Comparison of ENCODE assay signal across 8 mouse cellular contexts in genomic region chr13:60707541-60708468, GRCm38 (mm10).
DNase-seq lines count a peak whose midpoint lies in the region; ATAC-seq lines count a peak whose summit lies in the region.

No protein-coding gene starts in this region.

- 64% methylated on average over 16 of the region's 16 CpGs for WGBS in midbrain, embryonic 13.5 days
- WGBS in midbrain, embryonic 10.5 days = 63% methylated on average over 16 of the region's 16 CpGs
- WGBS in hindbrain, embryonic 12.5 days = 64% methylated on average over 16 of the region's 16 CpGs

- ATAC-seq in midbrain, embryonic 13.5 days = no peak
- 0 out of 2 replicates have a peak, but pooled peaks have one; percentile 13 for ATAC-seq in hindbrain, embryonic 12.5 days (ENCODE audit: low FRiP score)

- DNase-seq in adrenal gland, postnatal 10 days = peak; percentile 58
- no peak for DNase-seq in adrenal gland, postnatal 36 days
- DNase-seq in midbrain, embryonic 10.5 days (ENCODE audit: low spot score) = no peak
- peak; percentile 93 for DNase-seq in retina, postnatal 1 day
- no peak for DNase-seq in spleen, postnatal 14 days (ENCODE audit: low spot score in 2 of 2)
- DNase-seq in gastrocnemius, postnatal 25 days = no peak

- H3K36me3 ChIP-seq in midbrain, embryonic 13.5 days = peaks cover 8% of the 10 kb centered on the region; the same call in 1 of the 2 replicates
- H3K36me3 ChIP-seq in midbrain, embryonic 10.5 days = 0 out of 2 replicates have a peak, but pooled peaks cover 8% of the 10 kb centered on the region
- no peaks in the 10 kb centered on the region; the same call in 1 of the 2 replicates for H3K36me3 ChIP-seq in hindbrain, embryonic 12.5 days

- no peak overlapping the region for H3K4me2 ChIP-seq in midbrain, embryonic 13.5 days (replicated peaks)
- no peak overlapping the region for H3K4me2 ChIP-seq in hindbrain, embryonic 12.5 days (replicated peaks)

- H3K4me3 ChIP-seq in midbrain, embryonic 13.5 days (replicated peaks) = no peak overlapping the region
- no peak overlapping the region for H3K4me3 ChIP-seq in midbrain, embryonic 10.5 days
- no peak overlapping the region for H3K4me3 ChIP-seq in hindbrain, embryonic 12.5 days

- H3K27ac ChIP-seq in midbrain, embryonic 13.5 days = 0 out of 2 replicates have a peak overlapping the region, but pooled peaks have one; percentile 27
- no peak overlapping the region; the same call in 1 of the 2 replicates for H3K27ac ChIP-seq in midbrain, embryonic 10.5 days (replicated peaks)
- H3K27ac ChIP-seq in hindbrain, embryonic 12.5 days = 0 out of 2 replicates have a peak overlapping the region, but pooled peaks have one; percentile 8

- H3K27me3 ChIP-seq in midbrain, embryonic 13.5 days = no peaks in the 10 kb centered on the region
- no peaks in the 10 kb centered on the region for H3K27me3 ChIP-seq in midbrain, embryonic 10.5 days (ENCODE audit: low read depth, poor library complexity, severe bottlenecking)
- H3K27me3 ChIP-seq in hindbrain, embryonic 12.5 days = no peaks in the 10 kb centered on the region

- no peak overlapping the region for H3K9ac ChIP-seq in midbrain, embryonic 13.5 days (replicated peaks)
- H3K9ac ChIP-seq in hindbrain, embryonic 12.5 days = no peak overlapping the region

- H3K9me3 ChIP-seq in midbrain, embryonic 13.5 days = no peaks in the 10 kb centered on the region
- H3K9me3 ChIP-seq in midbrain, embryonic 10.5 days (replicated peaks) = no peaks in the 10 kb centered on the region
- no peaks in the 10 kb centered on the region for H3K9me3 ChIP-seq in hindbrain, embryonic 12.5 days (replicated peaks)

- peaks cover 9% of the 10 kb centered on the region for H3K4me1 ChIP-seq in midbrain, embryonic 13.5 days (replicated peaks)
- peaks cover 16% of the 10 kb centered on the region for H3K4me1 ChIP-seq in midbrain, embryonic 10.5 days
- peaks cover 15% of the 10 kb centered on the region; the same call in 1 of the 2 replicates for H3K4me1 ChIP-seq in hindbrain, embryonic 12.5 days

Comparison
In these comparisons a context has a peak if more than half of its experiments do, and no peak if none do; other contexts are left out.
1. DNase-seq: peak in adrenal gland, postnatal 10 days (single experiment) and retina, postnatal 1 day (single experiment); none in adrenal gland, postnatal 36 days (0 of 2), midbrain, embryonic 10.5 days (single experiment), spleen, postnatal 14 days (0 of 2) and gastrocnemius, postnatal 25 days (single experiment).